Mouse (Mus musculus) embryonic facial prominence, embryonic 11.5 days (tissue): ENCODE measurements around the gene Tspan4. TPM values are rescaled to one million over a fixed set of nuclear protein-coding genes. Genes with fewer than 3 reads are reported as not detected.
A peak's percentile ranks its signal among the peaks of the same experiment; 100 is the strongest.

Experiments used
- ATAC-seq: fragments of 200-750 bp; cut with Nextera tagmentation; replicated peaks from 2 replicates; pipeline ENCODE4 v1.8.0; 2017; ENCODE audit warnings: low read depth; ENCODE audit not compliant: insufficient number of reproducible peaks, low FRiP score, low TSS enrichment
- DNase-seq: peaks from one replicate; pipeline ENCODE4 v3.0.0-alpha.2; 2015; ENCODE audit warnings: low spot score
- H3K27ac ChIP-seq: fragments of 300-500 bp; sonication (generic); replicated peaks from 2 replicates; pipeline ENCODE4 v1.5.1; 2014; ENCODE audit warnings: mild to moderate bottlenecking, low read depth, low read length, control low read depth
- H3K27me3 ChIP-seq: fragments of 300-500 bp; sonication (generic); 2 replicates; pipeline ENCODE4 v1.6.1; 2014; ENCODE audit warnings: mild to moderate bottlenecking, low read length, moderate library complexity, mixed read lengths; ENCODE audit not compliant: control insufficient read depth, insufficient read depth
- H3K36me3 ChIP-seq: fragments of 300-500 bp; sonication (generic); replicated peaks from 2 replicates; pipeline ENCODE4 v1.6.1; 2014; ENCODE audit warnings: low read depth, mild to moderate bottlenecking, low read length, moderate library complexity, mixed read lengths; ENCODE audit not compliant: control insufficient read depth, insufficient read depth
- H3K4me1 ChIP-seq: fragments of 300-500 bp; sonication (generic); 2 replicates; pipeline ENCODE4 v1.6.1; 2014; ENCODE audit warnings: low read length, mixed read lengths; ENCODE audit not compliant: control insufficient read depth, insufficient read depth
- H3K4me2 ChIP-seq: fragments of 300-500 bp; sonication (generic); 2 replicates; pipeline ENCODE4 v1.6.1; 2014; ENCODE audit warnings: low read depth, mild to moderate bottlenecking, control low read depth, low read length, moderate library complexity
- H3K4me3 ChIP-seq: fragments of 300-500 bp; sonication (generic); 2 replicates; pipeline ENCODE4 v1.5.1; 2014; ENCODE audit warnings: low read depth, low read length, control low read depth
- H3K9ac ChIP-seq: fragments of 300-500 bp; sonication (generic); replicated peaks from 2 replicates; pipeline ENCODE4 v1.6.1; 2014; ENCODE audit warnings: mild to moderate bottlenecking, control low read depth, low read length
- H3K9me3 ChIP-seq: fragments of 300-500 bp; sonication (generic); replicated peaks from 2 replicates; pipeline ENCODE4 v1.6.1; 2016; ENCODE audit warnings: mild to moderate bottlenecking, low read length, inconsistent platforms, mixed read lengths; ENCODE audit not compliant: control insufficient read depth
- WGBS: fragments of 180-500 bp; shearing (Covaris S2); extraction: QIAGEN DNeasy Blood & Tissue Kit; methylation state at CpG from one replicate; pipeline ENCODE4 v1.1.7; 2014; 5-methylcytosine and 5-hydroxymethylcytosine counted together
- polyA plus RNA-seq: library from polyadenylated mRNA; unstranded; fragments of >200 nt; fragmentation: Nextera tagmentation; extraction: Ambion mirVana; gene quantifications from 2 replicates; pipeline ENCODE4 v1.2.1, GENCODE M21; 2014

Gene Tspan4
- polyA plus RNA-seq, 1 experiment from 2014 or later: 27.3 TPM

DNA sequence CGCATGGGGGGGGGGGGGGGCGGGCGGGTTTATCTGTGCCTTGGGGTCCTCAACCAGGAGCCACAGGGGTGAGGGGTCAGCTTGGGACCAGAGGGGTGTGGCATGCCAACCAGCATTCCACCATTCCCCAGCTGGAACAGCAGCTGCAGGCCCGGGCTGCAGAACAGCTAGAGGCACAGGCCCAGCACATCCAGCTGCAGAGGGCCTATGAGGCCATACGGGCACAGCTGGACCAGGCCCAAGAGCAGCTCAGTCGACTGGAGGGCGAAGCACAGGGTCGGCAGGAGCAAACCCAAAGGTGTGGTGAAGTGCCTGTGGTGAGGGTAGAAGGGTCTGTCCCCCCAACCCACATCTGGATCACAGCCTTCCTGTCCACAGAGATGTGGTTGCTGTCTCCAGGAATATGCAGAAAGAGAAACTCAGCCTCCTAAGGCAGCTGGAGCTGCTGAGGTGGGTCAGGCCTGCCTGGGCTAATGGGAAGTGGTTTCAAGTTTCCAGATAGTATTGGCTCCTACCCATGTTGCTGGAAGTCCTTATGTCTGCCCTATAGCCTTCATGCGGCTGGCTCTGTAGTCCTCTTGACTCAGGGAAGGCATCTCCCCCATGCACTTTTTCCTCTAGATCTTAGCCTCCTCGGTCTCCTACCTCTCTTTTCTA is 9.5 kb upstream of the Tspan4 start:
- Histone ChIP-seq H3K4me1 (peaks cover 33% of the 10 kb centered on the region), H3K36me3 (peaks cover 6% of the 10 kb centered on the region; the same call in 1 of the 2 replicates), H3K4me2 (no peak overlapping the region), H3K27ac (no peak overlapping the region), H3K27me3 (peaks cover 44% of the 10 kb centered on the region), H3K9ac (no peak overlapping the region; the same call in 1 of the 2 replicates), H3K9me3 (no peaks in the 10 kb centered on the region), H3K4me3 (no peak overlapping the region)
- ATAC-seq: no peak
- 34% methylated on average over 8 of the region's 10 CpGs for WGBS
- no peak for DNase-seq

- H3K4me2 ChIP-seq: no peak overlapping the region
- H3K4me3 ChIP-seq: no peak overlapping the region
- H3K4me1 ChIP-seq: peaks cover 33% of the 10 kb centered on the region
These were observed 9.0 kb upstream of the Tspan4 start for GRCm38 (mm10) chr7:141466045-141466394.

DNA sequence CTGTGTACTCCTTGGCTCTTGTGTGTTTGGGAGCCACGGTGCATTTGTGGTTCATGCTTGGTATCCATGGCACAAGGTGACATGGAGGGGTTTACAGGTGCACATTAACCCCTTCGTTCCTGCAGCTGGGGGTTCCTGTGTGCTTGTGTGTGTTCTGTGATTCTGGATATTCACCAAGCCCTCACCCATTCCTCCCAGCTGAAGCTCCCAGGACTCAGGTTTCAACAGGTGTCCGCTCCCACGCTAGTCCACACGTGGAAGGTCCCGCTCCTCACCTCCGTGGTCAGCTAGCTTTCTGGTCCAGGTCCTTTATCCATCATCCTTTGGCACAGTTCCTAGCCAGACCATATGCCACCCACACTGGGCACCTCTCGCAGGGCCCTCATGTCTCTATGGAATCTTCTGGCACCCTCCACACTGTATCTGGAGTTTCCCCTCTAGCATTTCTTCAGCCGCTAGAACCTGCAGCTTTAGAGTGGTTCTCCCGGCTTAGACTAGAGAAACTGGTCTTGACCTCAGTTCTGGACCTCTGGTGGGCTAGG is 8.4 kb upstream of the Tspan4 start:
- Histone ChIP-seq H3K9me3 (no peaks in the 10 kb centered on the region), H3K4me3 (peak overlapping the region; percentile 67), H3K36me3 (peaks cover 7% of the 10 kb centered on the region; the same call in 1 of the 2 replicates), H3K4me1 (peaks cover 32% of the 10 kb centered on the region), H3K27me3 (peaks cover 36% of the 10 kb centered on the region), H3K27ac (no peak overlapping the region; the same call in 1 of the 2 replicates), H3K4me2 (peak overlapping the region; percentile 74), H3K9ac (peak overlapping the region; percentile 80)
- DNase-seq (no peak), ATAC-seq (no peak)
- WGBS: 61% methylated on average over 10 of the region's 10 CpGs

More at GRCm38 (mm10) chr7:141466045-141466394, 9.0 kb upstream of the Tspan4 start:
- Histone ChIP-seq H3K9me3 (no peaks in the 10 kb centered on the region), H3K27me3 (peaks cover 40% of the 10 kb centered on the region), H3K27ac (no peak overlapping the region), H3K36me3 (peaks cover 7% of the 10 kb centered on the region; the same call in 1 of the 2 replicates), H3K9ac (no peak overlapping the region)
- ATAC-seq (no peak), DNase-seq (no peak)
- WGBS: 75% methylated on average over 7 of the region's 7 CpGs

GRCm38 (mm10) chr7:141467230-141468030 is 7.6 kb upstream of the Tspan4 start, which contains the start of gene Cd151:
TSS of gene Cd151 (plus strand) at chr7:141467392.
- no peaks in the 10 kb centered on the region for H3K9me3 ChIP-seq
- peaks cover 29% of the 10 kb centered on the region for H3K27me3 ChIP-seq
- H3K4me3 ChIP-seq: peak within 1 kb of the TSS; percentile 67
- WGBS: under 1% methylated on average over 52 of the region's 52 CpGs
- H3K4me2 ChIP-seq: peak within 1 kb of the TSS; percentile 74
- ATAC-seq: peak; percentile 36
- peak; percentile 88 for DNase-seq
- peaks cover 27% of the 10 kb centered on the region for H3K4me1 ChIP-seq
- peak within 1 kb of the TSS; percentile 80 for H3K9ac ChIP-seq
- peak within 1 kb of the TSS; percentile 67 for H3K27ac ChIP-seq
- H3K36me3 ChIP-seq: peaks cover 7% of the 10 kb centered on the region; the same call in 1 of the 2 replicates

- Histone ChIP-seq H3K27me3 (peaks cover 24% of the 10 kb centered on the region), H3K4me3 (peak overlapping the region; percentile 67), H3K4me1 (peaks cover 27% of the 10 kb centered on the region), H3K36me3 (peaks cover 7% of the 10 kb centered on the region; the same call in 1 of the 2 replicates), H3K4me2 (peak overlapping the region; percentile 74), H3K9me3 (no peaks in the 10 kb centered on the region), H3K27ac (peak overlapping the region; percentile 67), H3K9ac (peak overlapping the region; percentile 80)
- 21% methylated on average over 5 of the region's 5 CpGs for WGBS
- ATAC-seq (no peak), DNase-seq (no peak)
These were observed 6.9 kb upstream of the Tspan4 start for GRCm38 (mm10) chr7:141468164-141468521.

GRCm38 (mm10) chr7:141468522-141469211 is 6.4 kb upstream of the Tspan4 start:
- H3K4me3 ChIP-seq: peak overlapping the region; percentile 67
- 20% methylated on average over 8 of the region's 8 CpGs for whole genome bisulfite sequencing
- ATAC-seq (peak; percentile 79), DNase-seq (peak; percentile 78)
- peaks cover 19% of the 10 kb centered on the region for H3K27me3 ChIP-seq
- H3K9me3 ChIP-seq: no peaks in the 10 kb centered on the region
- peak overlapping the region; percentile 67 for H3K27ac ChIP-seq
- peak overlapping the region; percentile 80 for H3K9ac ChIP-seq
- H3K4me2 ChIP-seq: peak overlapping the region; percentile 74
- peaks cover 7% of the 10 kb centered on the region; the same call in 1 of the 2 replicates for H3K36me3 ChIP-seq
- peaks cover 26% of the 10 kb centered on the region for H3K4me1 ChIP-seq

GRCm38 (mm10) chr7:141469352-141469751 is 5.7 kb upstream of the Tspan4 start:
- Histone ChIP-seq H3K27ac (no peak overlapping the region), H3K9me3 (no peaks in the 10 kb centered on the region), H3K4me2 (peak overlapping the region; percentile 74), H3K4me1 (peaks cover 25% of the 10 kb centered on the region), H3K36me3 (peaks cover 7% of the 10 kb centered on the region; the same call in 1 of the 2 replicates), H3K9ac (peak overlapping the region; percentile 53), H3K4me3 (peak overlapping the region; percentile 67), H3K27me3 (peaks cover 12% of the 10 kb centered on the region)
- WGBS: 90% methylated on average over 6 of the region's 6 CpGs
- no peak for ATAC-seq
- no peak for DNase-seq
